Mouse (Mus musculus) G1E (cell line): Measurements from ENCODE around the gene Tas2r134.

Source experiments
- CTCF ChIP-seq: IDR thresholded peaks from 2 replicates; pipeline ENCODE4 v1.5.1; 2012; ENCODE audit warnings: low read depth, low read length, inconsistent platforms, mixed read lengths
- GATA1 ChIP-seq: IDR thresholded peaks from 2 replicates; pipeline ENCODE4 v1.6.1; 2012; ENCODE audit warnings: borderline replicate concordance, low read length, inconsistent platforms, mixed read lengths
- GATA2 ChIP-seq: IDR thresholded peaks from 2 replicates; pipeline ENCODE4 v1.6.1; 2012; ENCODE audit warnings: low read depth, low read length, inconsistent platforms, borderline replicate concordance
- POLR2AphosphoS5 ChIP-seq: IDR thresholded peaks from 2 replicates; pipeline ENCODE4 v1.6.1; 2012; ENCODE audit warnings: low read depth, low read length, inconsistent platforms; ENCODE audit not compliant: insufficient replicate concordance
- TAL1 ChIP-seq: conservative IDR thresholded peaks from 2 replicates; pipeline ENCODE4 v1.6.1; 2012; ENCODE audit warnings: low read depth, low read length, inconsistent platforms, mixed read lengths

GRCm38 (mm10) chr2:51579767-51580166, 47.5 kb upstream of the Tas2r134 start:
- TF ChIP-seq CTCF (no peak), GATA1 (no peak), GATA2 (no peak), TAL1 (no peak), POLR2AphosphoS5 (no peak)
